Mouse (Mus musculus) liver, postnatal 0 days (tissue): ENCODE measurements around the gene Dph3.
"Not testable (repeated sequence)": the region's sequence is repeated elsewhere in the genome, so short reads cannot be mapped to it uniquely, and the experiment has no call there.

Experiments used
- CTCF ChIP-seq: sonication (generic); IDR thresholded peaks from 2 replicates; pipeline ENCODE4 v1.5.1; 2016; ENCODE audit warnings: antibody characterized with exemption, low read depth
- EP300 ChIP-seq: IDR thresholded peaks from 2 replicates; pipeline ENCODE4 v1.6.1; 2016; ENCODE audit warnings: antibody characterized with exemption, low read depth, mild to moderate bottlenecking

DNA sequence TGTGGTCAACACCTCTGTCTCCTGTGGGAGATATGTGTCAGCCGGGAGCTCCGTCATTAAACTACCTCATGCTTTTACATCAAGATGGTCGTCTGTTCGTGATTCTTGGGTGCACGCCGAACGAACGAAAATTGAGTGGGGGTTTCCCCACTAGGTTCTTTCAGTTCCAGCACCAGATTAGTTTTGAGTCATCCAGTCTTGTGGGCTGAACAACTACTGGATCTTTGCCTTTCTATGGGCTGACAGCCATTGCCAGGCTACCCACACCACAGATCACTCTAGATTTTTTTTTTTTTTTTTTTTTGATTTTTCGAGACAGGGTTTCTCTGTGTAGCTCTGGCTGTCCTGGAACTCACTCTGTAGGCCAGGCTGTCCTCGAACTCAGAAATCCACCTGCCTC is 26.6 kb upstream of the Dph3 start:
- not testable (repeated sequence) for TF ChIP-seq EP300, CTCF
